ENCODE assay signal across 14 mouse cellular contexts in genomic region chr4:62881824-62882223, GRCm38 (mm10).
DNase-seq lines count a peak whose midpoint lies in the region; ATAC-seq and TF ChIP-seq lines count a peak whose summit lies in the region.
"Had no signal": no experiment of that assay in that cellular context is flagged by ENCODE, and none has a peak within 500 bp of the region (broad histone marks: within the 10 kb centered on the region; RNA-seq: fewer than 3 reads in every experiment).

No protein-coding gene starts in this region.

- no peaks in the 10 kb centered on the region for H3K27me3 ChIP-seq in intestine, postnatal 0 days (replicated peaks; ENCODE audit: control insufficient read depth, insufficient read depth, low read length)
- no peaks in the 10 kb centered on the region for H3K27me3 ChIP-seq in intestine, embryonic 15.5 days (replicated peaks)
- H3K27me3 ChIP-seq: hindbrain, embryonic 13.5 days; liver, embryonic 13.5 days had no signal

- peak; percentile 43; the same call in 1 of the 2 replicates for TF ChIP-seq CTCF in intestine, postnatal 0 days (IDR thresholded peaks at IDR 0.05; ENCODE audit: low read depth)

- H3K9ac ChIP-seq in intestine, postnatal 0 days (ENCODE audit: low read depth, low read length), result no peak overlapping the region
- H3K9ac ChIP-seq in intestine, embryonic 15.5 days, result no peak overlapping the region
- H3K9ac ChIP-seq: hindbrain, embryonic 13.5 days; liver, embryonic 13.5 days had no signal

- no peaks in the 10 kb centered on the region for H3K36me3 ChIP-seq in intestine, postnatal 0 days (ENCODE audit: control insufficient read depth, insufficient read depth)
- H3K36me3 ChIP-seq in intestine, embryonic 15.5 days, result no peaks in the 10 kb centered on the region
- H3K36me3 ChIP-seq: G1E; hindbrain, embryonic 13.5 days; liver, embryonic 13.5 days had no signal

- H3K4me1 ChIP-seq in intestine, postnatal 0 days (replicated peaks; ENCODE audit: control insufficient read depth, insufficient read depth, low read length), result no peaks in the 10 kb centered on the region
- H3K4me1 ChIP-seq in intestine, embryonic 15.5 days (replicated peaks), result no peaks in the 10 kb centered on the region
- H3K4me1 ChIP-seq: hindbrain, embryonic 13.5 days; liver, embryonic 13.5 days had no signal

- H3K4me3 ChIP-seq in intestine, postnatal 0 days (ENCODE audit: low read depth, low read length), result no peak overlapping the region
- H3K4me3 ChIP-seq in intestine, embryonic 15.5 days (replicated peaks), result no peak overlapping the region
- H3K4me3 ChIP-seq: hindbrain, embryonic 13.5 days; liver, embryonic 13.5 days had no signal

- no peak for ATAC-seq in intestine, postnatal 0 days
- no peak for ATAC-seq in intestine, embryonic 15.5 days

- no peak overlapping the region for H3K27ac ChIP-seq in intestine, postnatal 0 days (ENCODE audit: low read depth, low read length)
- H3K27ac ChIP-seq in intestine, embryonic 15.5 days, result no peak overlapping the region
- H3K27ac ChIP-seq: hindbrain, embryonic 13.5 days; liver, embryonic 13.5 days had no signal

- DNase-seq in thymus, postnatal 14 days, result peak; percentile 20
- no peak for DNase-seq in thymus, adult 18-20 months
- peak; percentile 7 for DNase-seq in adipocyte (ENCODE audit: low spot score)
- DNase-seq in thymus, postnatal 4 days, result peak; percentile 63
- DNase-seq in layer of hippocampus, postnatal 14 days (ENCODE audit: low spot score in 2 of 2), result no peak
- DNase-seq in kidney, postnatal 25 days, result no peak
- DNase-seq: adrenal gland, postnatal 10 days; cerebellum, adult 2 months; kidney, postnatal 10 days; liver, embryonic 13.5 days had no signal

- no peaks in the 10 kb centered on the region for H3K9me3 ChIP-seq in intestine, postnatal 0 days (ENCODE audit: control insufficient read depth)
- no peaks in the 10 kb centered on the region for H3K9me3 ChIP-seq in intestine, embryonic 15.5 days
- H3K9me3 ChIP-seq: hindbrain, embryonic 13.5 days; liver, embryonic 13.5 days had no signal

- 71% methylated on average over 10 of the region's 11 CpGs for WGBS in intestine, postnatal 0 days
- WGBS in intestine, embryonic 15.5 days, result 81% methylated on average over 11 of the region's 11 CpGs

- no peak overlapping the region for H3K4me2 ChIP-seq in intestine, postnatal 0 days (replicated peaks; ENCODE audit: low read depth)
- no peak overlapping the region for H3K4me2 ChIP-seq in intestine, embryonic 15.5 days (replicated peaks)
- H3K4me2 ChIP-seq: hindbrain, embryonic 13.5 days; liver, embryonic 13.5 days had no signal

Comparison
In these comparisons a context has a peak if more than half of its experiments do, and no peak if none do; other contexts are left out.
1. DNase-seq: peak in thymus, postnatal 14 days (single experiment), adipocyte (single experiment) and thymus, postnatal 4 days (single experiment); none in thymus, adult 18-20 months (0 of 2), layer of hippocampus, postnatal 14 days (0 of 2) and kidney, postnatal 25 days (0 of 2).